ENCODE assay signal across 13 mouse cellular contexts in genomic region chr9:38874880-38875279, GRCm38 (mm10). TPM values are rescaled to one million over a fixed set of nuclear protein-coding genes. Genes with fewer than 3 reads are reported as not detected.
"Had no signal": no experiment of that assay in that cellular context is flagged by ENCODE, and none has a peak within 500 bp of the region (broad histone marks: within the 10 kb centered on the region; RNA-seq: fewer than 3 reads in every experiment).

No protein-coding gene starts in this region.

RNA-seq across cellular contexts. Expression of gene Olfr926, which starts 2.0 kb away (rescaled TPM):
- total RNA-seq: neutrophil, adult 5-6 weeks had no signal
- polyA plus RNA-seq: neural tube, embryonic 14.5 days; neural tube, embryonic 15.5 days; small intestine, adult 2 months; spleen, adult 2 months; stomach, embryonic 14.5 days; stomach, embryonic 15.5 days; stomach, embryonic 16.5 days; stomach, postnatal 0 days; testis, adult 2 months; thymus, adult 2 months; thymus, postnatal 0 days; urinary bladder, adult 2 months had no signal

RNA-seq across cellular contexts. Expression of gene Olfr26, which starts 20.0 kb away (rescaled TPM):
- total RNA-seq: neutrophil, adult 5-6 weeks had no signal
- polyA plus RNA-seq: neural tube, embryonic 14.5 days; neural tube, embryonic 15.5 days; small intestine, adult 2 months; spleen, adult 2 months; stomach, embryonic 14.5 days; stomach, embryonic 15.5 days; stomach, embryonic 16.5 days; stomach, postnatal 0 days; testis, adult 2 months; thymus, adult 2 months; thymus, postnatal 0 days; urinary bladder, adult 2 months had no signal

RNA-seq across cellular contexts. Expression of gene Olfr924, which starts 30.6 kb away (rescaled TPM):
- total RNA-seq: neutrophil, adult 5-6 weeks had no signal
- polyA plus RNA-seq: neural tube, embryonic 14.5 days; neural tube, embryonic 15.5 days; small intestine, adult 2 months; spleen, adult 2 months; stomach, embryonic 14.5 days; stomach, embryonic 15.5 days; stomach, embryonic 16.5 days; stomach, postnatal 0 days; testis, adult 2 months; thymus, adult 2 months; thymus, postnatal 0 days; urinary bladder, adult 2 months had no signal

RNA-seq across cellular contexts. Expression of gene Olfr923, which starts 48.5 kb away (rescaled TPM):
- total RNA-seq: neutrophil, adult 5-6 weeks had no signal
- polyA plus RNA-seq: neural tube, embryonic 14.5 days; neural tube, embryonic 15.5 days; small intestine, adult 2 months; spleen, adult 2 months; stomach, embryonic 14.5 days; stomach, embryonic 15.5 days; stomach, embryonic 16.5 days; stomach, postnatal 0 days; testis, adult 2 months; thymus, adult 2 months; thymus, postnatal 0 days; urinary bladder, adult 2 months had no signal

RNA-seq across cellular contexts. Expression of gene Olfr930, which starts 54.7 kb away (rescaled TPM):
- total RNA-seq: neutrophil, adult 5-6 weeks had no signal
- polyA plus RNA-seq: neural tube, embryonic 14.5 days; neural tube, embryonic 15.5 days; small intestine, adult 2 months; spleen, adult 2 months; stomach, embryonic 14.5 days; stomach, embryonic 15.5 days; stomach, embryonic 16.5 days; stomach, postnatal 0 days; thymus, adult 2 months; thymus, postnatal 0 days; urinary bladder, adult 2 months had no signal
